Mouse (Mus musculus) intestine, embryonic 14.5 days (tissue): ENCODE results near the gene Odf3l1. TPM values are rescaled to one million over a fixed set of nuclear protein-coding genes. Genes with fewer than 3 reads are reported as not detected.

Experiments used
- ATAC-seq: fragments of 200-750 bp; cut with Nextera tagmentation; replicated peaks from 2 replicates; pipeline ENCODE4 v1.8.0; 2017; ENCODE audit warnings: low read depth, moderate number of reproducible peaks, moderate TSS enrichment, moderate library complexity; ENCODE audit not compliant: low FRiP score, low TSS enrichment
- DNase-seq: peaks from one replicate; pipeline ENCODE4 v3.0.0-alpha.2; 2018; ENCODE audit warnings: low spot score
- H3K27ac ChIP-seq: fragments of 300-500 bp; sonication (generic); 2 replicates; pipeline ENCODE4 v1.5.1; 2014; ENCODE audit warnings: low read depth, mild to moderate bottlenecking, control low read depth
- H3K27me3 ChIP-seq: fragments of 300-500 bp; sonication (generic); replicated peaks from 2 replicates; pipeline ENCODE4 v1.6.1; 2014; ENCODE audit warnings: low read length, control low read depth; ENCODE audit not compliant: control insufficient read depth, insufficient read depth
- H3K36me3 ChIP-seq: fragments of 300-500 bp; sonication (generic); 2 replicates; pipeline ENCODE4 v1.6.1; 2014; ENCODE audit warnings: low read length, control low read depth; ENCODE audit not compliant: control insufficient read depth, insufficient read depth
- H3K4me1 ChIP-seq: fragments of 300-500 bp; sonication (generic); replicated peaks from 2 replicates; pipeline ENCODE4 v1.6.1; 2014; ENCODE audit warnings: low read length, control low read depth, mixed read lengths; ENCODE audit not compliant: control insufficient read depth, insufficient read depth
- H3K4me2 ChIP-seq: fragments of 300-500 bp; sonication (generic); 2 replicates; pipeline ENCODE4 v1.6.1; 2014; ENCODE audit warnings: low read length
- H3K4me3 ChIP-seq: fragments of 300-500 bp; sonication (generic); 2 replicates; pipeline ENCODE4 v1.5.1; 2014; ENCODE audit warnings: low read depth, low read length, control low read depth, mixed read lengths
- H3K9ac ChIP-seq: fragments of 300-500 bp; sonication (generic); 2 replicates; pipeline ENCODE4 v1.6.1; 2014; ENCODE audit warnings: mild to moderate bottlenecking, low read length
- H3K9me3 ChIP-seq: fragments of 300-500 bp; sonication (generic); 2 replicates; pipeline ENCODE4 v1.6.1; 2016; ENCODE audit warnings: low read length, control low read depth; ENCODE audit not compliant: control insufficient read depth
- WGBS: fragments of 180-500 bp; shearing (Covaris S2); extraction: QIAGEN DNeasy Blood & Tissue Kit; methylation state at CpG from one replicate; pipeline ENCODE4 v1.1.7; 2014; 5-methylcytosine and 5-hydroxymethylcytosine counted together
- polyA plus RNA-seq: library from polyadenylated mRNA; unstranded; fragments of >200 nt; fragmentation: Nextera tagmentation; extraction: Ambion mirVana; gene quantifications from 2 replicates; pipeline ENCODE4 v1.2.1, GENCODE M21; 2014

Odf3l1 gene
- polyA plus RNA-seq, 1 experiment from 2014 or later = 1.6 TPM

DNA sequence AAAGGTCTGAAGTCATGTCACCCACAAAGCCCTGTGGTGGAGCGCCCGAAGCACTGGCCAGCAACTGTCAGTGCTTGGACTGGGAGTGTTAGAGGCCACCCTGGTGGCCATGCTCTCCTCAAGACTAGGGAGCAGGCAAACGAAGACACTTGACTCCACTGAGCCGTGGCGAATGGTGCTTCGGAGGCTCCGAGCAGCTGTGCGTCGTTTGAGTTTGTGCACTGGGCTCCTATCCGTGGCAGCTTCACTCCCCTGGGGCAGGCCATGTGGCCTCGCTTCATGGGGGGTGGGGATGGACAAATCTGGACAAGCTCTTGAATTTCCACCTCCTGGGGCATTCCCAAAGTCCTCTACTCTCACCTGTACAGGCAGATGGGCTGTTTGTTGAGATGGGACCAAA lies 34.9 kb upstream of the Odf3l1 start:
- 78% methylated on average over 11 of the region's 11 CpGs for WGBS
- ATAC-seq = no peak

DNA sequence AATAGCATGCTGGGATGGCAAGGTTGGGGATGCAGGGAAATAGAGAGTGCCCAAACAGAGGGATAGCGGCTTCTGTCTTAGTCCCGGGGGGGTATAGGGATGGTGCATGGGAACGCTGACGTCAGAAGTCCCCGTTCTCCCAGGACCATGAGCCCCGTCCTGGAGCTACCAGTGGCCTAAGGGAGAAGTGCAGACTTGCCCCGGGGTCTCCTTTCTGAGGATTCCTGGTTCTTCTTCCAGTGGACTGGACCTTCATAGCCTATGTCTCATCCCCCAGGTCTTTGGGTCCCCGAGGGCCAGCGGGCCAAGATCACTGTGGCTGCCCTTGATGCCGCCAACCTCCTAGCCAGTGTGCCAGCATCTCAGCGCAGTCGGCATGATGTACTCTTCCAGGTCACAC lies 32.3 kb upstream of the Odf3l1 start:
- no peak for DNase-seq
- Histone ChIP-seq H3K36me3 (peaks cover 36% of the 10 kb centered on the region), H3K4me1 (no peaks in the 10 kb centered on the region; the same call in 1 of the 2 replicates), H3K9ac (no peak overlapping the region), H3K27ac (no peak overlapping the region), H3K27me3 (no peaks in the 10 kb centered on the region), H3K4me2 (no peak overlapping the region), H3K4me3 (no peak overlapping the region), H3K9me3 (no peaks in the 10 kb centered on the region)
- 92% methylated on average over 12 of the region's 12 CpGs for WGBS
- no peak for ATAC-seq

More for the DNA sequence above, 34.9 kb upstream of the Odf3l1 start:
- no peak for DNase-seq
- Histone ChIP-seq H3K27ac (no peak overlapping the region), H3K9ac (no peak overlapping the region), H3K4me3 (no peak overlapping the region), H3K27me3 (no peaks in the 10 kb centered on the region), H3K9me3 (no peaks in the 10 kb centered on the region), H3K36me3 (peaks cover 13% of the 10 kb centered on the region), H3K4me1 (no peaks in the 10 kb centered on the region; the same call in 1 of the 2 replicates), H3K4me2 (no peak overlapping the region)

- 25% methylated on average over 3 of the region's 3 CpGs for WGBS
- no peaks in the 10 kb centered on the region for H3K9me3 ChIP-seq
- H3K4me1 ChIP-seq = no peaks in the 10 kb centered on the region
- no peaks in the 10 kb centered on the region for H3K27me3 ChIP-seq
- no peak overlapping the region for H3K4me2 ChIP-seq
- ATAC-seq (no peak), DNase-seq (no peak)
- no peak overlapping the region for H3K4me3 ChIP-seq
- H3K27ac ChIP-seq = no peak overlapping the region
- H3K36me3 ChIP-seq = peaks cover 36% of the 10 kb centered on the region
- H3K9ac ChIP-seq = no peak overlapping the region
Observed at GRCm38 (mm10) chr9:56894006-56894405, 29.5 kb upstream of the Odf3l1 start.

GRCm38 (mm10) chr9:56893313-56893712 lies 28.8 kb upstream of the Odf3l1 start:
- ATAC-seq (no peak; the same call in 1 of the 2 replicates), DNase-seq (no peak)
- Histone ChIP-seq H3K4me3 (no peak overlapping the region), H3K9ac (no peak overlapping the region), H3K27me3 (no peaks in the 10 kb centered on the region), H3K4me1 (no peaks in the 10 kb centered on the region), H3K9me3 (no peaks in the 10 kb centered on the region), H3K27ac (no peak overlapping the region), H3K36me3 (peaks cover 40% of the 10 kb centered on the region), H3K4me2 (no peak overlapping the region)
- whole genome bisulfite sequencing = 77% methylated on average over 8 of the region's 8 CpGs

- H3K27me3 ChIP-seq = no peaks in the 10 kb centered on the region
- H3K27ac ChIP-seq = no peak overlapping the region
- no peak overlapping the region for H3K4me2 ChIP-seq
- H3K36me3 ChIP-seq = peaks cover 52% of the 10 kb centered on the region
- no peak overlapping the region for H3K4me3 ChIP-seq
- no peaks in the 10 kb centered on the region for H3K4me1 ChIP-seq
- 88% methylated on average over 10 of the region's 10 CpGs for WGBS
- no peaks in the 10 kb centered on the region for H3K9me3 ChIP-seq
- ATAC-seq = no peak
- H3K9ac ChIP-seq = no peak overlapping the region
- no peak for DNase-seq
Observed at GRCm38 (mm10) chr9:56892111-56892510, 27.6 kb upstream of the Odf3l1 start.

- Histone ChIP-seq H3K9ac (no peak overlapping the region), H3K36me3 (peaks cover 58% of the 10 kb centered on the region), H3K27me3 (no peaks in the 10 kb centered on the region), H3K9me3 (no peaks in the 10 kb centered on the region), H3K4me1 (no peaks in the 10 kb centered on the region), H3K4me3 (no peak overlapping the region), H3K27ac (no peak overlapping the region), H3K4me2 (peak overlapping the region; percentile 31; the same call in 1 of the 2 replicates)
- WGBS = 39% methylated on average over 12 of the region's 12 CpGs
- ATAC-seq = no peak; the same call in 1 of the 2 replicates
- DNase-seq = peak; percentile 84
Observed at GRCm38 (mm10) chr9:56891517-56892011, 27.1 kb upstream of the Odf3l1 start.

- no peak overlapping the region for H3K4me2 ChIP-seq
- 68% methylated on average over 11 of the region's 11 CpGs for WGBS
- H3K4me3 ChIP-seq = no peak overlapping the region
Observed at GRCm38 (mm10) chr9:56890522-56891250, 26.2 kb upstream of the Odf3l1 start.

GRCm38 (mm10) chr9:56889817-56890216 lies 25.3 kb upstream of the Odf3l1 start:
- 15% methylated on average over 14 of the region's 14 CpGs for WGBS
- H3K9me3 ChIP-seq = no peaks in the 10 kb centered on the region
- no peaks in the 10 kb centered on the region for H3K4me1 ChIP-seq
- no peak overlapping the region for H3K4me3 ChIP-seq
- ATAC-seq (peak; percentile 40; the same call in 1 of the 2 replicates), DNase-seq (peak; percentile 78)
- H3K9ac ChIP-seq = no peak overlapping the region
- H3K4me2 ChIP-seq = peak overlapping the region; percentile 30; the same call in 1 of the 2 replicates
- H3K27me3 ChIP-seq = no peaks in the 10 kb centered on the region
- H3K27ac ChIP-seq = no peak overlapping the region
- peaks cover 63% of the 10 kb centered on the region for H3K36me3 ChIP-seq

More at GRCm38 (mm10) chr9:56890522-56891250, 26.2 kb upstream of the Odf3l1 start:
- no peaks in the 10 kb centered on the region for H3K9me3 ChIP-seq
- no peak overlapping the region for H3K27ac ChIP-seq
- ATAC-seq = no peak
- H3K4me1 ChIP-seq = no peaks in the 10 kb centered on the region
- H3K36me3 ChIP-seq = peaks cover 57% of the 10 kb centered on the region
- no peaks in the 10 kb centered on the region for H3K27me3 ChIP-seq
- DNase-seq = no peak
- no peak overlapping the region for H3K9ac ChIP-seq

DNA sequence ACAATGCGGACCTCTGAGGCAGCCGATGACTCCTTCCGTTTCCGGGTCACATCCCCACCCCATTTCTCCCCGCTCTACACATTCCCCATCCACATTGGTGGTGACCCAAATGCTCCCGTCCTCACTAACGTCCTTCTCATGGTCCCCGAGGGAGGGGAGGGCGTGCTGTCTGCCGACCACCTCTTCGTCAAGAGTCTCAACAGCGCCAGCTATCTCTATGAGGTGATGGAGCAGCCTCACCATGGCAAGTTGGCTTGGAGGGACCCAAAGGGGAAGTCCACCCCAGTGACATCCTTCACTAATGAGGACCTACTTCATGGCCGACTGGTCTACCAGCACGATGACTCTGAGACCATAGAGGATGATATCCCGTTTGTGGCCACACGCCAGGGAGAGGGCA lies 23.1 kb upstream of the Odf3l1 start:
- no peaks in the 10 kb centered on the region for H3K9me3 ChIP-seq
- no peak overlapping the region for H3K9ac ChIP-seq
- no peak overlapping the region for H3K27ac ChIP-seq
- peaks cover 9% of the 10 kb centered on the region for H3K4me1 ChIP-seq
- ATAC-seq (no peak), DNase-seq (no peak)
- WGBS = 94% methylated on average over 16 of the region's 16 CpGs
- no peak overlapping the region for H3K4me3 ChIP-seq
- no peaks in the 10 kb centered on the region for H3K27me3 ChIP-seq
- peaks cover 56% of the 10 kb centered on the region for H3K36me3 ChIP-seq
- H3K4me2 ChIP-seq = no peak overlapping the region
